Mouse (Mus musculus): ENCODE results near the gene Fam216a.

DNA sequence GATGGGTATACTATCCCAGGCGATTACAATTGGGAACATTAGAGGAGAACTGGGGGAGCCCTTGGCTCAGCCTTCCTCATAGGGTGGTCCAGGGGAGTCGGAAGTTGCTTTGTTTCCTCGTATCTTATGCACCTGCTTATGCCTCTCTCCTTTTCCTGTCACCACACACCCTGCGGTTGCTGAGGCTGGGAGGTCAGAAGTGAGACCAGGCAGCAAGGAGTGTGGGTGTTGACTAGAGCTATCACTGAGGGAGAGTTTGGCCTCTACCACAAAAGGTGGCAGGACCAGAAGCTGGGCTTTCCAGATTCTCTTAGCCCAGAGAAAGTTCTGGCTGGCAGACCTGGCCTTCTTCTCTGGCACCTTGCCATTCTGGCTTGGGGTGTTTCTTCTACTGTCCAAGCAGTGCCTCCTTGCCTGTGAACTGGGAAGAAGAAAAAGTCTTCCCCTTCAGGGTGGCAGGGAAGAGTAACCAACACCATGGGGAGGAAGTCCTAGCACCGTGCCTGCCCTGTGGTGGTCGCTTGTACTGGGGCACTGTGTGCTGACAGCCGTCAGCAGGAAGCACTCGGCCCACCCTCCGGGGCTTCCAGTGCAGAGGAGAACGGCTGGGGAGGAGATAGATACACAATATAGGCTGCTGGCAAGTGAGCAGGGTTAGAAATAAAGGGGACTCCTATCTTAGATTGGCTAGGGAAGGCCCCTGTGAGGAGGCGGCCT lies 54.7 kb downstream of the Fam216a start:
- no peak for TF ChIP-seq POLR2A (IDR thresholded peaks at IDR 0.05; ENCODE audit: borderline replicate concordance, extremely low read depth, low read depth, low read length)
- no peak for TF ChIP-seq CTCF (IDR thresholded peaks at IDR 0.05; ENCODE audit: insufficient read depth, low read length)
